Mouse (Mus musculus) ES-Bruce4 (cell line): ENCODE results near the gene Denr.

Source experiments
- CTCF ChIP-seq: IDR thresholded peaks from one replicate; pipeline ENCODE4 v1.8.1; 2011; ENCODE audit warnings: low read depth, low read length
- EP300 ChIP-seq: IDR thresholded peaks from 2 replicates; pipeline ENCODE4 v1.6.1; 2011; ENCODE audit warnings: low read depth, low read length; ENCODE audit not compliant: insufficient read depth
- POLR2A ChIP-seq: IDR thresholded peaks from one replicate; pipeline ENCODE4 v1.8.1; 2011; ENCODE audit warnings: low read length; ENCODE audit not compliant: insufficient read depth

GRCm38 (mm10) chr5:123907631-123907977 lies 629 bp downstream of the Denr start:
- TF ChIP-seq POLR2A (no peak), EP300 (no peak), CTCF (no peak)
